Mouse (Mus musculus) forebrain, embryonic 14.5 days (tissue): Measurements from ENCODE around the gene Amer3. TPM values are rescaled to one million over a fixed set of nuclear protein-coding genes. Genes with fewer than 3 reads are reported as not detected.

Experiments
- polyA plus RNA-seq: library from polyadenylated mRNA; unstranded; fragments of >200 nt; fragmentation: Nextera tagmentation; extraction: Ambion mirVana; gene quantifications from 2 replicates; pipeline ENCODE4 v1.2.1, GENCODE M21; 2014

Gene Amer3
- polyA plus RNA-seq, 1 experiment from 2014 or later: 19.1 TPM

Other genes starting within 250 kb of the Amer3 start
- 69.8 and 70.3 TPM in 2 replicates for gene Ccdc115, start 140.0 kb upstream of the Amer3 start, polyA plus RNA-seq
- gene Imp4, start 139.8 kb upstream of the Amer3 start, polyA plus RNA-seq: 68.5 and 69.1 TPM in 2 replicates
- 7.1 TPM in 2 replicates for gene Ptpn18, start 119.9 kb upstream of the Amer3 start, polyA plus RNA-seq
- not detected in 2 replicates for gene Prss39, start 81.2 kb upstream of the Amer3 start, polyA plus RNA-seq
- gene Cfc1, start 44.0 kb upstream of the Amer3 start, polyA plus RNA-seq: 0.17 TPM in 1 of 2 replicates, not detected in the other
- not detected in 2 replicates for gene Prss40, start 18.7 kb upstream of the Amer3 start, polyA plus RNA-seq